Mouse (Mus musculus) gastrocnemius, postnatal 25 days (tissue): ENCODE measurements around the gene Ift81. TPM values are rescaled to one million over a fixed set of nuclear protein-coding genes. Genes with fewer than 3 reads are reported as not detected.
"Not testable (repeated sequence)": the region's sequence is repeated elsewhere in the genome, so short reads cannot be mapped to it uniquely, and the experiment has no call there.

ENCODE experiments used
- DNase-seq: peaks from one replicate; pipeline ENCODE4 v3.0.0; 2022
- long read RNA-seq, 2 experiments: library from polyadenylated mRNA; stranded (forward); transcript quantifications; one replicate each; pipeline ENCODE4 v2.0.0; 2021
- total RNA-seq, 2 experiments: library from RNA; stranded (reverse); gene quantifications; 1 replicate in 1 of 2; 2 replicates in 1 of 2; pipeline ENCODE4 v1.2.3; 2021

Gene Ift81
- total RNA-seq, result 1 to 10 TPM; 2.6 to 7.1 TPM
- long read RNA-seq, experiment 1, partial matches to known transcripts, result 0 of 4 reads
- long read RNA-seq, experiment 1, other reads (novel, unspliced or antisense), result 2 of 4 reads
- long read RNA-seq, experiment 2, transcript Ift81-201 (19 exons, 2,950 nt), result major isoform, 7 of 12 reads
- long read RNA-seq, experiment 2, partial matches to known transcripts, result 2 of 12 reads
- long read RNA-seq, experiment 2, other reads (novel, unspliced or antisense), result 2 of 12 reads

GRCm38 (mm10) chr5:122613908-122614732 is at the start of gene Ift81:
Gene Ift81 (minus strand): TSS chr5:122614518.
- peak; percentile 88 for DNase-seq

GRCm38 (mm10) chr5:122662501-122662900 is 48.2 kb upstream of the Ift81 start:
- no peak for DNase-seq

GRCm38 (mm10) chr5:122656808-122657207 is 42.5 kb upstream of the Ift81 start:
- DNase-seq, result no peak

GRCm38 (mm10) chr5:122654268-122654573 is 39.9 kb upstream of the Ift81 start:
- no peak for DNase-seq

- no peak for DNase-seq
Observed at GRCm38 (mm10) chr5:122653446-122654267, 39.3 kb upstream of the Ift81 start.

- DNase-seq, result no peak
Observed at GRCm38 (mm10) chr5:122653112-122653445, 38.8 kb upstream of the Ift81 start.

- DNase-seq, result no peak
Observed at GRCm38 (mm10) chr5:122652506-122652905, 38.2 kb upstream of the Ift81 start.

GRCm38 (mm10) chr5:122650100-122650499 is 35.8 kb upstream of the Ift81 start:
- DNase-seq, result no peak

- no peak for DNase-seq
Observed at GRCm38 (mm10) chr5:122649264-122649663, 34.9 kb upstream of the Ift81 start.

- not testable (repeated sequence) for DNase-seq
Observed at GRCm38 (mm10) chr5:122647952-122648374, 33.6 kb upstream of the Ift81 start.

- DNase-seq, result no peak
Observed at GRCm38 (mm10) chr5:122647256-122647924, 33.1 kb upstream of the Ift81 start.

- DNase-seq, result no peak
Observed at GRCm38 (mm10) chr5:122646050-122646449, 31.7 kb upstream of the Ift81 start.

- no peak for DNase-seq
Observed at GRCm38 (mm10) chr5:122645290-122645689, 31.0 kb upstream of the Ift81 start.

- no peak for DNase-seq
Observed at GRCm38 (mm10) chr5:122644111-122644607, 29.8 kb upstream of the Ift81 start.

GRCm38 (mm10) chr5:122643701-122644100 is 29.4 kb upstream of the Ift81 start, which contains the start of gene P2rx7:
Gene P2rx7 (plus strand): TSS chr5:122643911.
- peak; percentile 67 for DNase-seq

- DNase-seq, result no peak
Observed at GRCm38 (mm10) chr5:122639986-122640385, 25.7 kb upstream of the Ift81 start.

- no peak for DNase-seq
Observed at GRCm38 (mm10) chr5:122639517-122639916, 25.2 kb upstream of the Ift81 start.

GRCm38 (mm10) chr5:122638296-122638695 is 24.0 kb upstream of the Ift81 start:
- DNase-seq, result no peak

- DNase-seq, result no peak
Observed at GRCm38 (mm10) chr5:122636958-122637357, 22.6 kb upstream of the Ift81 start.

GRCm38 (mm10) chr5:122636308-122636707 is 22.0 kb upstream of the Ift81 start:
- no peak for DNase-seq

GRCm38 (mm10) chr5:122635228-122635627 is 20.9 kb upstream of the Ift81 start:
- no peak for DNase-seq

GRCm38 (mm10) chr5:122627243-122627642 is 12.9 kb upstream of the Ift81 start:
- DNase-seq, result peak; percentile 74
